Mouse (Mus musculus): ENCODE data around the gene Pim3.

The Pim3 gene

GRCm38 (mm10) chr15:88876155-88877020 lies 14.4 kb downstream of the Pim3 start:
- no peak for TF ChIP-seq GATA4 (IDR thresholded peaks at IDR 0.05; ENCODE audit: insufficient replicate concordance, low read length)

GRCm38 (mm10) chr15:88877021-88877400 lies 15.0 kb downstream of the Pim3 start:
- no peak for TF ChIP-seq GATA4 (IDR thresholded peaks at IDR 0.05; ENCODE audit: insufficient replicate concordance, low read length)

GRCm38 (mm10) chr15:88881253-88882044 lies 19.5 kb downstream of the Pim3 start:
- no peak for TF ChIP-seq GATA4 (IDR thresholded peaks at IDR 0.05; ENCODE audit: insufficient replicate concordance, low read length)

- TF ChIP-seq GATA4 (IDR thresholded peaks at IDR 0.05; ENCODE audit: insufficient replicate concordance, low read length) = no peak
These were observed 20.9 kb downstream of the Pim3 start for GRCm38 (mm10) chr15:88882851-88883250.

- TF ChIP-seq GATA4 (IDR thresholded peaks at IDR 0.05; ENCODE audit: insufficient replicate concordance, low read length) = no peak
These were observed 21.4 kb downstream of the Pim3 start for GRCm38 (mm10) chr15:88883342-88883741.

GRCm38 (mm10) chr15:88885376-88885775 lies 23.4 kb downstream of the Pim3 start:
- TF ChIP-seq GATA4 (IDR thresholded peaks at IDR 0.05; ENCODE audit: insufficient replicate concordance, low read length) = no peak

- no peak for TF ChIP-seq GATA4 (IDR thresholded peaks at IDR 0.05; ENCODE audit: insufficient replicate concordance, low read length)
These were observed 27.0 kb downstream of the Pim3 start for GRCm38 (mm10) chr15:88889032-88889431.

GRCm38 (mm10) chr15:88889994-88890393 lies 28.0 kb downstream of the Pim3 start:
- TF ChIP-seq GATA4 (IDR thresholded peaks at IDR 0.05; ENCODE audit: insufficient replicate concordance, low read length) = no peak

- TF ChIP-seq GATA4 (IDR thresholded peaks at IDR 0.05; ENCODE audit: insufficient replicate concordance, low read length) = no peak
These were observed 29.0 kb downstream of the Pim3 start for GRCm38 (mm10) chr15:88890751-88891675.

- TF ChIP-seq GATA4 (IDR thresholded peaks at IDR 0.05; ENCODE audit: insufficient replicate concordance, low read length) = no peak
These were observed 29.7 kb downstream of the Pim3 start for GRCm38 (mm10) chr15:88891676-88892040.

- TF ChIP-seq GATA4 (IDR thresholded peaks at IDR 0.05; ENCODE audit: insufficient replicate concordance, low read length) = no peak
These were observed 30.3 kb downstream of the Pim3 start for GRCm38 (mm10) chr15:88892252-88892651.

- TF ChIP-seq GATA4 (IDR thresholded peaks at IDR 0.05; ENCODE audit: insufficient replicate concordance, low read length) = no peak
These were observed 30.9 kb downstream of the Pim3 start for GRCm38 (mm10) chr15:88892876-88893275.

- no peak for TF ChIP-seq GATA4 (IDR thresholded peaks at IDR 0.05; ENCODE audit: insufficient replicate concordance, low read length)
These were observed 33.1 kb downstream of the Pim3 start for GRCm38 (mm10) chr15:88895119-88895518.

GRCm38 (mm10) chr15:88895891-88896290 lies 33.9 kb downstream of the Pim3 start:
- TF ChIP-seq GATA4 (IDR thresholded peaks at IDR 0.05; ENCODE audit: insufficient replicate concordance, low read length) = no peak

GRCm38 (mm10) chr15:88896341-88896980 lies 34.5 kb downstream of the Pim3 start:
- TF ChIP-seq GATA4 (IDR thresholded peaks at IDR 0.05; ENCODE audit: insufficient replicate concordance, low read length) = no peak

Data from liver, adult (tissue).